ENCODE assay signal across 8 mouse cellular contexts in genomic region chr1:181853081-181853736, GRCm38 (mm10). TPM values are rescaled to one million over a fixed set of nuclear protein-coding genes. Genes with fewer than 3 reads are reported as not detected.
DNase-seq lines count a peak whose midpoint lies in the region; ATAC-seq lines count a peak whose summit lies in the region.

No protein-coding gene starts in this region.

- DNase-seq in urinary bladder, postnatal 14 days (ENCODE audit: low spot score): peak; percentile 46
- no peak for DNase-seq in urinary bladder, postnatal 10 days (ENCODE audit: low spot score)
- DNase-seq in lung, postnatal 36 days: peak; percentile 79
- peak; percentile 93 for DNase-seq in spleen, postnatal 36 days (ENCODE audit: low spot score in 2 of 2)
- DNase-seq in right cerebral cortex, postnatal 36 days (ENCODE audit: low spot score in 2 of 2): no peak
- DNase-seq in urinary bladder, postnatal 25 days (ENCODE audit: low spot score): no peak

- 0 out of 2 replicates have a peak, but pooled peaks have one; percentile 26 for ATAC-seq in heart, embryonic 14.5 days (ENCODE audit: insufficient number of reproducible peaks, insufficient read depth, low FRiP score, low read depth)
- ATAC-seq in kidney, embryonic 16.5 days (ENCODE audit: low FRiP score, low TSS enrichment): peak; percentile 84

- peak overlapping the region; percentile 49 for H3K9ac ChIP-seq in heart, embryonic 14.5 days (ENCODE audit: low read length)
- peak overlapping the region; percentile 35; the same call in 1 of the 2 replicates for H3K9ac ChIP-seq in kidney, embryonic 16.5 days (replicated peaks; ENCODE audit: low read length)

- H3K36me3 ChIP-seq in heart, embryonic 14.5 days (ENCODE audit: control insufficient read depth, insufficient read depth, low read length): no peaks in the 10 kb centered on the region
- H3K36me3 ChIP-seq in kidney, embryonic 16.5 days (ENCODE audit: insufficient read depth, low read length): no peaks in the 10 kb centered on the region

- peak overlapping the region; percentile 63 for H3K4me2 ChIP-seq in heart, embryonic 14.5 days (ENCODE audit: low read length)
- peak overlapping the region; percentile 54 for H3K4me2 ChIP-seq in kidney, embryonic 16.5 days (replicated peaks; ENCODE audit: low read depth, low read length)

- peak overlapping the region; percentile 26 to 33 for H3K4me3 ChIP-seq in heart, embryonic 14.5 days (ENCODE audit: control insufficient read depth in 1 of 2, insufficient read depth in 1 of 2, low read depth in 1 of 2, low read length in 2 of 2)
- H3K4me3 ChIP-seq in kidney, embryonic 16.5 days (ENCODE audit: low read length): peak overlapping the region; percentile 35

- no peak overlapping the region for H3K27ac ChIP-seq in heart, embryonic 14.5 days (replicated peaks in 1 of 2; ENCODE audit: control insufficient read depth in 1 of 2, insufficient read depth in 1 of 2, low read depth in 2 of 2, low read length in 2 of 2)
- peak overlapping the region; percentile 46; the same call in 1 of the 2 replicates for H3K27ac ChIP-seq in kidney, embryonic 16.5 days (ENCODE audit: low read length)

- peaks cover 7 to 17% of the 10 kb centered on the region in 2 experiments; a peak in 3 of 4 replicates for H3K4me1 ChIP-seq in heart, embryonic 14.5 days (ENCODE audit: control insufficient read depth in 2 of 2, insufficient read depth in 2 of 2, low read length in 2 of 2)
- peaks cover 9% of the 10 kb centered on the region for H3K4me1 ChIP-seq in kidney, embryonic 16.5 days (ENCODE audit: insufficient read depth, low read length)

- WGBS in heart, embryonic 14.5 days: 13% methylated on average over 20 of the region's 21 CpGs
- 10% methylated on average over 21 of the region's 21 CpGs for WGBS in kidney, embryonic 16.5 days

- H3K9me3 ChIP-seq in heart, embryonic 14.5 days (ENCODE audit: control insufficient read depth, low read length): 0 out of 2 replicates have a peak, but pooled peaks cover 3% of the 10 kb centered on the region
- H3K9me3 ChIP-seq in kidney, embryonic 16.5 days (ENCODE audit: low read length): peaks cover 4% of the 10 kb centered on the region; the same call in 1 of the 2 replicates

- H3K27me3 ChIP-seq in heart, embryonic 14.5 days (ENCODE audit: control insufficient read depth, insufficient read depth, low read length): no peaks in the 10 kb centered on the region
- H3K27me3 ChIP-seq in kidney, embryonic 16.5 days (ENCODE audit: insufficient read depth, low read length): no peaks in the 10 kb centered on the region

RNA-seq across cellular contexts. Expression of gene Lbr, which starts 10.4 kb away (rescaled TPM):
- 65.0 and 73.1 TPM in 2 replicates for polyA plus RNA-seq in heart, embryonic 14.5 days (2014; fragmentation: Nextera tagmentation; extraction: Ambion mirVana)
- polyA plus RNA-seq in kidney, embryonic 16.5 days (2015; fragmentation: Nextera tagmentation; extraction: Ambion mirVana): 107 TPM in 2 replicates

Comparison
In these comparisons a context has a peak if more than half of its experiments do, and no peak if none do; other contexts are left out.
1. DNase-seq: peak in urinary bladder, postnatal 14 days (single experiment), lung, postnatal 36 days (single experiment) and spleen, postnatal 36 days (2 of 2); none in urinary bladder, postnatal 10 days (single experiment), right cerebral cortex, postnatal 36 days (0 of 2) and urinary bladder, postnatal 25 days (single experiment).